In the genomic region with DNA sequence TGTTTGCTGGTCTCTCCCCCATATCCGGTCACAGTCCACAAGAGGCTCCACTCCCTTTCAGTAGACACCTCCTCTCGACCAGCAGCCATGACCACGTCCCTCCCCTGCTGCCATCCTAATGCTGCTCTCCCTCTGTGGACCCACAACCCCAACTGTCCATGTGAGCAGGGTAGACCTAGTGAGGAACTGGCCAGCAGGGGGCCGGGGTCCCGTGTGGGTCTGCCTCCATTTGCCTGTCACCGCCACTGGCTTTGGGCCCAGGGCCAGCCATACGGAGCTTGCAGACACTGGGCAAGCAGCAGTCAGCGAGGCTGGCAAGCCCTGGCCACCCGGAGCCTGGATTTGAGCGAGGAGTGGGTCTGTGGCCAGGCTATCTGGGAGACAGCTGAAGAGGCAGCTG, we compare ENCODE assay signal across 8 mouse cellular contexts. TPM values are rescaled to one million over a fixed set of nuclear protein-coding genes. Genes with fewer than 3 reads are reported as not detected.
DNase-seq lines count a peak whose midpoint lies in the region; ATAC-seq and TF ChIP-seq lines count a peak whose summit lies in the region.
"Had no signal": no experiment of that assay in that cellular context is flagged by ENCODE, and none has a peak within 500 bp of the region (broad histone marks: within the 10 kb centered on the region; RNA-seq: fewer than 3 reads in every experiment).

No protein-coding gene starts in this region.

- no peak for DNase-seq in layer of hippocampus, adult 2 months (ENCODE audit: low spot score in 2 of 2)
- no peak for DNase-seq in layer of hippocampus, postnatal 25 days (ENCODE audit: extremely low spot score in 1 of 2, low spot score in 1 of 2)
- peak; percentile 77 for DNase-seq in cerebellum, adult 9-11 months
- DNase-seq in frontal cortex, postnatal 25 days (ENCODE audit: low spot score in 2 of 2), result no peak
- no peak for DNase-seq in layer of hippocampus, adult 9-11 months

- peak; percentile 26 for ATAC-seq in forebrain, embryonic 15.5 days (replicated peaks)
- ATAC-seq in midbrain, embryonic 13.5 days, result peak; percentile 12; the same call in 1 of the 2 replicates

- no peak overlapping the region for H3K9ac ChIP-seq in forebrain, embryonic 15.5 days (replicated peaks)
- peak overlapping the region; percentile 15; the same call in 1 of the 2 replicates for H3K9ac ChIP-seq in midbrain, embryonic 13.5 days (replicated peaks)
- H3K9ac ChIP-seq: embryonic facial prominence, embryonic 12.5 days had no signal

- H3K4me1 ChIP-seq in forebrain, embryonic 15.5 days, result peaks cover 75% of the 10 kb centered on the region
- peaks cover 98% of the 10 kb centered on the region for H3K4me1 ChIP-seq in midbrain, embryonic 13.5 days (replicated peaks)

- whole genome bisulfite sequencing in forebrain, embryonic 15.5 days, result 38% methylated on average over 10 of the region's 10 CpGs
- 54% methylated on average over 10 of the region's 10 CpGs for WGBS in midbrain, embryonic 13.5 days

- peak overlapping the region; percentile 48; the same call in 1 of the 2 replicates for H3K27ac ChIP-seq in layer of hippocampus, adult 2 months
- H3K27ac ChIP-seq in forebrain, embryonic 15.5 days (replicated peaks), result 0 out of 2 replicates have a peak overlapping the region, but pooled peaks have one; percentile 4
- peak overlapping the region; percentile 80 for H3K27ac ChIP-seq in midbrain, embryonic 13.5 days

- no peaks in the 10 kb centered on the region for H3K36me3 ChIP-seq in forebrain, embryonic 15.5 days
- H3K36me3 ChIP-seq in midbrain, embryonic 13.5 days, result no peaks in the 10 kb centered on the region
- H3K36me3 ChIP-seq: embryonic facial prominence, embryonic 12.5 days had no signal

- no peak overlapping the region for H3K4me2 ChIP-seq in forebrain, embryonic 15.5 days (replicated peaks)
- H3K4me2 ChIP-seq in midbrain, embryonic 13.5 days (replicated peaks), result no peak overlapping the region
- H3K4me2 ChIP-seq: embryonic facial prominence, embryonic 12.5 days had no signal

- H3K4me3 ChIP-seq in layer of hippocampus, adult 2 months, result no peak overlapping the region
- no peak overlapping the region for H3K4me3 ChIP-seq in forebrain, embryonic 15.5 days
- H3K4me3 ChIP-seq in midbrain, embryonic 13.5 days (replicated peaks), result no peak overlapping the region
- H3K4me3 ChIP-seq: embryonic facial prominence, embryonic 12.5 days had no signal

- H3K27me3 ChIP-seq in forebrain, embryonic 15.5 days, result no peaks in the 10 kb centered on the region
- no peaks in the 10 kb centered on the region for H3K27me3 ChIP-seq in midbrain, embryonic 13.5 days
- H3K27me3 ChIP-seq: embryonic facial prominence, embryonic 12.5 days had no signal

- no peaks in the 10 kb centered on the region for H3K9me3 ChIP-seq in forebrain, embryonic 15.5 days
- no peaks in the 10 kb centered on the region for H3K9me3 ChIP-seq in midbrain, embryonic 13.5 days
- H3K9me3 ChIP-seq: embryonic facial prominence, embryonic 12.5 days had no signal

- peak; percentile 46 for TF ChIP-seq CTCF in layer of hippocampus, adult 2 months (conservative IDR thresholded peaks at IDR 0.05)

RNA-seq across cellular contexts. Expression of a gene that starts 41.8 kb away (rescaled TPM):
- 10 to 100 TPM; 29.6 to 30.8 TPM for total RNA-seq in layer of hippocampus, adult 2 months (2021)
- 10 to 100 TPM; 25.6 to 33.7 TPM for total RNA-seq in layer of hippocampus, postnatal 25 days (2021)
- polyA plus RNA-seq in forebrain, embryonic 15.5 days (2015; fragmentation: Nextera tagmentation; extraction: Ambion mirVana), result 3.3 and 3.7 TPM in 2 replicates
- polyA plus RNA-seq in midbrain, embryonic 13.5 days (2015; fragmentation: Nextera tagmentation; extraction: Ambion mirVana), result 4.4 and 4.7 TPM in 2 replicates

RNA-seq across cellular contexts. Expression of a gene that starts 42.1 kb away (rescaled TPM):
- 100 to 1,000 TPM; 148 to 154 TPM for total RNA-seq in layer of hippocampus, adult 2 months (2021)
- total RNA-seq in layer of hippocampus, postnatal 25 days (2021), result 100 to 1,000 TPM; 127 to 136 TPM
- 98.3 and 108 TPM in 2 replicates for polyA plus RNA-seq in forebrain, embryonic 15.5 days (2015; fragmentation: Nextera tagmentation; extraction: Ambion mirVana)
- 93.6 and 96.6 TPM in 2 replicates for polyA plus RNA-seq in midbrain, embryonic 13.5 days (2015; fragmentation: Nextera tagmentation; extraction: Ambion mirVana)

RNA-seq across cellular contexts. Expression of a gene that starts 54.0 kb away (rescaled TPM):
- total RNA-seq in layer of hippocampus, adult 2 months (2021), result 10 to 100 TPM; 68.4 to 68.5 TPM
- 10 to 100 TPM; 66.6 to 71.3 TPM for total RNA-seq in layer of hippocampus, postnatal 25 days (2021)
- polyA plus RNA-seq in forebrain, embryonic 15.5 days (2015; fragmentation: Nextera tagmentation; extraction: Ambion mirVana), result 14.3 and 16.3 TPM in 2 replicates
- polyA plus RNA-seq in midbrain, embryonic 13.5 days (2015; fragmentation: Nextera tagmentation; extraction: Ambion mirVana), result 19.5 and 21.5 TPM in 2 replicates

Comparison
In these comparisons a context has a peak if more than half of its experiments do, and no peak if none do; other contexts are left out.
1. H3K27ac ChIP-seq: peak in every context shown above with its lines; median percentile 80 in midbrain, embryonic 13.5 days; 48 in layer of hippocampus, adult 2 months; 4 in forebrain, embryonic 15.5 days.